Mouse (Mus musculus): Measurements from ENCODE around the gene Coro7. TPM values are rescaled to one million over a fixed set of nuclear protein-coding genes. Genes with fewer than 3 reads are reported as not detected.

Coro7 gene
- 191 TPM for total RNA-seq (2023)

GRCm38 (mm10) chr16:4679121-4680018 is at the start of gene Coro7:
Gene Coro7 (minus strand): TSS chr16:4679777.

GRCm38 (mm10) chr16:4725780-4726527 is 46.4 kb upstream of the Coro7 start, which contains the start of gene Hmox2:
Gene Hmox2 (plus strand): TSS chr16:4726361.

GRCm38 (mm10) chr16:4718753-4719518 is 39.4 kb upstream of the Coro7 start, which contains the start of gene Nmral1:
Gene Nmral1 (minus strand): TSS chr16:4719356.

GRCm38 (mm10) chr16:4639831-4640237 is 39.7 kb downstream of the Coro7 start, which contains the start of the genes Vasn and Dnaja3:
Gene Vasn (plus strand): TSS chr16:4639941.
Gene Dnaja3 (plus strand): TSS chr16:4639989.

GRCm38 (mm10) chr16:4624481-4625110 is 55.0 kb downstream of the Coro7 start, which contains the start of gene Pam16:
Gene Pam16 (minus strand): TSS chr16:4624988.

GRCm38 (mm10) chr16:4593971-4594813 is 85.4 kb downstream of the Coro7 start, which contains the start of gene Glis2:
Gene Glis2 (plus strand): TSS chr16:4594713.

Other genes starting within 250 kb of the Coro7 start
- gene Srl, start 138.0 kb downstream of the Coro7 start, total RNA-seq (2023), result 0.83 TPM
- 24.6 TPM for gene Tfap4, start 119.9 kb downstream of the Coro7 start, total RNA-seq (2023)
- 0.62 TPM for gene Glis2, start 85.1 kb downstream of the Coro7 start, total RNA-seq (2023)
- gene Pam16, start 54.8 kb downstream of the Coro7 start, total RNA-seq (2023), result 40.4 TPM
- 0.47 TPM for gene Vasn, start 39.8 kb downstream of the Coro7 start, total RNA-seq (2023)
- gene Dnaja3, start 39.8 kb downstream of the Coro7 start, total RNA-seq (2023), result 29.1 TPM
- gene Nmral1, start 39.6 kb upstream of the Coro7 start, total RNA-seq (2023), result 3.2 TPM
- gene Hmox2, start 46.6 kb upstream of the Coro7 start, total RNA-seq (2023), result 40.3 TPM
- gene Cdip1, start 110.5 kb upstream of the Coro7 start, total RNA-seq (2023), result 47.1 TPM
- gene 4930562C15Rik, start 155.6 kb upstream of the Coro7 start, total RNA-seq (2023), result not detected
- gene Ubald1, start 200.5 kb upstream of the Coro7 start, total RNA-seq (2023), result 160 TPM
- gene Mgrn1, start 206.5 kb upstream of the Coro7 start, total RNA-seq (2023), result 76.2 TPM

Data from CD4-positive naive resting alpha-beta T cell, adult 57 days (primary cell).